Mouse (Mus musculus): ENCODE results near the gene Tceal5.

- no peak for TF ChIP-seq GATA1 (IDR thresholded peaks at IDR 0.05; ENCODE audit: low read length)
- TF ChIP-seq TAL1 (IDR thresholded peaks at IDR 0.05; ENCODE audit: low read length) = no peak
These were observed 24.1 kb upstream of the Tceal5 start for GRCm38 (mm10) chrX:136227768-136228167.

Data from erythroblast, embryonic 14.5 days (primary cell).